Mouse (Mus musculus): ENCODE results near the gene Tnrc6a.

DNA sequence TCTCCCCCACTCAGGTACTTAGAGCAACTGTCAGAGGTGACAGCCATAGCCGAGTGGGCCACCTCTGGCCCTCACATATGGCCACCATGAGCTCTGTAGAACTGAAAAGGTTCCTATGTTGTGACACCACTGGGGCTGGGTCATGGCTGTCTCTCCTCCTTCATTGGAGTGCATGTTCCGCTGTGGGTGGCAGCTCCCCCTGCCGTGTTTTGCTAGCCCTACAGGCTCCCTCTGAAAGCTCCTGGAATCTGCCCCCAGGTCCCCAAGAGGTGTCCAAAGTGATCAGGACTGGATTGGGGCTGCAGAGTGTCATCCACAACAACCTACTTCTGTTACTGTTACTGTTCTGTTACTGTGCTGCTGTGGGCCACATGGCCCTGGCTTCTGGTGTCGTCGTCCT lies 88.6 kb downstream of the Tnrc6a start:
- TF ChIP-seq ZC3H11A (IDR thresholded peaks at IDR 0.05; ENCODE audit: borderline replicate concordance, low read depth, low read length), result no peak
- no peak for TF ChIP-seq MAFK (IDR thresholded peaks at IDR 0.05; ENCODE audit: insufficient read depth, low read depth, low read length)
- no peak for TF ChIP-seq HCFC1 (IDR thresholded peaks at IDR 0.05; ENCODE audit: borderline replicate concordance, insufficient read depth, low read length)

Measured in ES-E14 (cell line).